Mouse (Mus musculus): ENCODE data around the gene Igsf10.

Igsf10 gene

GRCm38 (mm10) chr3:59278620-59279019 lies 65.6 kb downstream of the Igsf10 start:
- DNase-seq = no peak

GRCm38 (mm10) chr3:59278254-59278533 lies 66.0 kb downstream of the Igsf10 start:
- no peak for DNase-seq

GRCm38 (mm10) chr3:59277502-59278253 lies 66.5 kb downstream of the Igsf10 start:
- no peak for DNase-seq

- no peak for DNase-seq
Observed at GRCm38 (mm10) chr3:59270811-59271210, 73.4 kb downstream of the Igsf10 start.
